7 mouse cellular contexts compared by ENCODE assay signal in genomic region chr19:55895317-55895716, GRCm38 (mm10).
DNase-seq lines count a peak whose midpoint lies in the region; ATAC-seq lines count a peak whose summit lies in the region.

No protein-coding gene starts in this region.

- DNase-seq in NIH3T3 (ENCODE audit: low read depth) = peak; percentile 74
- peak; percentile 64 to 80 for DNase-seq in adrenal gland, postnatal 36 days
- peak; percentile 81 for DNase-seq in hindbrain, embryonic 11.5 days (ENCODE audit: low spot score)
- peak; percentile 20 to 32 for DNase-seq in left cerebral cortex, postnatal 25 days (ENCODE audit: low spot score in 2 of 2)
- DNase-seq in right cerebral cortex, postnatal 25 days = peak; percentile 26

- peak overlapping the region; percentile 76 for H3K27ac ChIP-seq in forebrain, embryonic 13.5 days
- H3K27ac ChIP-seq in hindbrain, embryonic 11.5 days (ENCODE audit: low read depth, low read length) = no peak overlapping the region

- peak overlapping the region; percentile 33 for H3K4me3 ChIP-seq in forebrain, embryonic 13.5 days
- peak overlapping the region; percentile 17; the same call in 1 of the 2 replicates for H3K4me3 ChIP-seq in hindbrain, embryonic 11.5 days (ENCODE audit: low read depth, low read length)

- peak; percentile 70 for ATAC-seq in forebrain, embryonic 13.5 days
- ATAC-seq in hindbrain, embryonic 11.5 days (ENCODE audit: low FRiP score) = peak; percentile 79
- peak; percentile 89 for ATAC-seq in megakaryocyte progenitor cell, adult 5-6 weeks (replicated peaks; ENCODE audit: poor library complexity)

- H3K4me1 ChIP-seq in forebrain, embryonic 13.5 days = peaks cover 75% of the 10 kb centered on the region
- H3K4me1 ChIP-seq in hindbrain, embryonic 11.5 days (replicated peaks; ENCODE audit: control insufficient read depth, insufficient read depth, low read length) = peaks cover 6% of the 10 kb centered on the region

- intact Hi-C loops in left cerebral cortex, postnatal 25 days (cut with DNase I) = loop anchor here (5.0 kb wide), 2 partner anchors 153 to 237 kb away; partner anchors contain the start of gene Tcf7l2

- peak overlapping the region; percentile 56 for H3K4me2 ChIP-seq in forebrain, embryonic 13.5 days
- peak overlapping the region; percentile 46 for H3K4me2 ChIP-seq in hindbrain, embryonic 11.5 days (replicated peaks; ENCODE audit: low read depth, low read length)

- under 1% methylated on average over 27 of the region's 27 CpGs for WGBS in forebrain, embryonic 13.5 days
- under 1% methylated on average over 27 of the region's 27 CpGs for WGBS in hindbrain, embryonic 11.5 days

- H3K9ac ChIP-seq in forebrain, embryonic 13.5 days = peak overlapping the region; percentile 61
- no peak overlapping the region for H3K9ac ChIP-seq in hindbrain, embryonic 11.5 days (ENCODE audit: low read depth, low read length)

- H3K36me3 ChIP-seq in forebrain, embryonic 13.5 days (ENCODE audit: poor library complexity, severe bottlenecking) = no peaks in the 10 kb centered on the region
- no peaks in the 10 kb centered on the region for H3K36me3 ChIP-seq in hindbrain, embryonic 11.5 days (ENCODE audit: control insufficient read depth, insufficient read depth, low read length)

- peaks cover 71% of the 10 kb centered on the region for H3K27me3 ChIP-seq in forebrain, embryonic 13.5 days
- peaks cover 14% of the 10 kb centered on the region; the same call in 1 of the 2 replicates for H3K27me3 ChIP-seq in hindbrain, embryonic 11.5 days (ENCODE audit: control insufficient read depth, insufficient read depth, low read length)

- no peaks in the 10 kb centered on the region for H3K9me3 ChIP-seq in forebrain, embryonic 13.5 days (replicated peaks)
- H3K9me3 ChIP-seq in hindbrain, embryonic 11.5 days (ENCODE audit: control insufficient read depth, low read length) = no peaks in the 10 kb centered on the region

Comparison
In these comparisons a context has a peak if more than half of its experiments do, and no peak if none do; other contexts are left out.
1. DNase-seq: peak in every context shown above with its lines; median percentile 81 in hindbrain, embryonic 11.5 days; 74 in NIH3T3; 72 in adrenal gland, postnatal 36 days; 26 in left cerebral cortex, postnatal 25 days; 26 in right cerebral cortex, postnatal 25 days.